Mouse (Mus musculus) forebrain, embryonic 12.5 days (tissue): Measurements from ENCODE around the gene Gpr137. TPM values are rescaled to one million over a fixed set of nuclear protein-coding genes. Genes with fewer than 3 reads are reported as not detected.
"Not testable (repeated sequence)": the region's sequence is repeated elsewhere in the genome, so short reads cannot be mapped to it uniquely, and the experiment has no call there.

ENCODE experiments used
- ATAC-seq: fragments of 200-750 bp; cut with Nextera tagmentation; 2 replicates; pipeline ENCODE4 v1.8.0; 2017; ENCODE audit warnings: moderate TSS enrichment; ENCODE audit not compliant: low FRiP score
- H3K27ac ChIP-seq: fragments of 300-500 bp; sonication (generic); 2 replicates; pipeline ENCODE4 v1.5.1; 2016; ENCODE audit warnings: mild to moderate bottlenecking
- H3K27me3 ChIP-seq: fragments of 300-500 bp; sonication (generic); 2 replicates; pipeline ENCODE4 v1.6.1; 2016; ENCODE audit warnings: mild to moderate bottlenecking
- H3K36me3 ChIP-seq: fragments of 300-500 bp; sonication (generic); replicated peaks from 2 replicates; pipeline ENCODE4 v1.6.1; 2016; ENCODE audit warnings: mild to moderate bottlenecking
- H3K4me1 ChIP-seq: fragments of 300-500 bp; sonication (generic); 2 replicates; pipeline ENCODE4 v1.6.1; 2016
- H3K4me2 ChIP-seq: fragments of 300-500 bp; sonication (generic); 2 replicates; pipeline ENCODE4 v1.6.1; 2016; ENCODE audit warnings: mild to moderate bottlenecking, moderate library complexity
- H3K4me3 ChIP-seq: fragments of 300-500 bp; sonication (generic); replicated peaks from 2 replicates; pipeline ENCODE4 v1.5.1; 2016; ENCODE audit warnings: mild to moderate bottlenecking
- H3K9ac ChIP-seq: fragments of 300-500 bp; sonication (generic); 2 replicates; pipeline ENCODE4 v1.6.1; 2016; ENCODE audit warnings: mild to moderate bottlenecking
- H3K9me3 ChIP-seq: fragments of 300-500 bp; sonication (generic); 2 replicates; pipeline ENCODE4 v1.6.1; 2016
- WGBS: fragments of 180-500 bp; shearing (Covaris S2); methylation state at CpG from one replicate; pipeline ENCODE4 v1.1.7; 2016; 5-methylcytosine and 5-hydroxymethylcytosine counted together
- microRNA-seq: library from miRNA; unstranded; fragments of <30 nt; microRNA quantifications from one replicate; pipeline ENCODE4, GENCODE M21; 2017
- polyA plus RNA-seq: library from polyadenylated mRNA; unstranded; fragments of >200 nt; fragmentation: Nextera tagmentation; extraction: Ambion mirVana; gene quantifications from 2 replicates; pipeline ENCODE4 v1.2.1, GENCODE M21; 2016

The Gpr137 gene
- polyA plus RNA-seq, 1 experiment from 2014 or later = 33.1 TPM

DNA sequence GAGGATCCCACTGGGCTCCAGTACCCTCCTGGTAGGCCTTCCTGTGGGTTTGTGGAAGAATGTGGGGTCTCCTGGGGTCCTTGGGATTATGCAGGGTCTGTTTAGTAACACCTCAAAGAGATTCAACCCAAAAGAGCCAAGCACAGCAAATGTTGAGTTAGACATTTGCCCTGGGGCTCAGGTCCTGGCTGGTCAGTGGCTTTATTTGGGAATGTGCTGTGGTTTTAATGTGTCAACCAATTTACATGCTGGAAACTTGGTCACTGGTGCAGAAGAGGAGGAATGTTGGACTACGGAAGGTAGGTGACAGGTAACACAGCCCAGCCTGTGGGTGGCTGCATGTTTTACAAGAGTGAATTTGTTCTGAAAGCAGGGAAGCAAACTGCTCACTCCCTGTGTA, 39.2 kb downstream of the Gpr137 start:
- no peaks in the 10 kb centered on the region for H3K9me3 ChIP-seq
- peaks cover 7% of the 10 kb centered on the region for H3K4me1 ChIP-seq
- 100% methylated on average over 1 of the region's 1 CpGs for WGBS
- no peak overlapping the region for H3K27ac ChIP-seq
- H3K27me3 ChIP-seq = peaks cover 3% of the 10 kb centered on the region; the same call in 1 of the 2 replicates
- no peak overlapping the region for H3K9ac ChIP-seq
- peaks cover 34% of the 10 kb centered on the region for H3K36me3 ChIP-seq
- H3K4me3 ChIP-seq = no peak overlapping the region
- no peak overlapping the region for H3K4me2 ChIP-seq
- no peak for ATAC-seq

DNA sequence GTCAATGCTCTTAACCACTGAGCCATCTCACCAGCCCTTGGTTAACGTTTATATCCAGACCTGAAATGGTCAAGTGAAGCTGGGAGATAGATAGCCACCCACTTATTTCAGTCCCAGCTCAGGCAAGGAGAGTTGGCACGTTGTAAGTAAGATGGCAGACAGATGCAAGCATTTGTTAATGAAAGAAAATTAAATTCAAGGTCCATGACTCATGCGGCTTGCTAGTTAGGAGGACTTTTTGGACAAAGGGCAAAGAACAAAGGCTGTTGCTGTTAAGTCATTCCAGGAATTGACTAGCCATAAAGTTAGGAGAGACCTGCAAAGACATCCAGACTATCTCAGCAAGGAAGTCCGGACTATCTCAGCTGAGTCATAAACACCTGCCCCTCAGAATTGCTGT, 42.6 kb downstream of the Gpr137 start:
- H3K9me3 ChIP-seq = 0 out of 2 replicates have a peak, but pooled peaks cover 7% of the 10 kb centered on the region
- H3K36me3 ChIP-seq = peaks cover 8% of the 10 kb centered on the region
- no peak overlapping the region for H3K27ac ChIP-seq
- no peaks in the 10 kb centered on the region for H3K4me1 ChIP-seq
- WGBS = 81% methylated on average over 4 of the region's 4 CpGs
- no peak for ATAC-seq
- H3K9ac ChIP-seq = no peak overlapping the region
- H3K4me2 ChIP-seq = no peak overlapping the region
- H3K27me3 ChIP-seq = peaks cover 4% of the 10 kb centered on the region; the same call in 1 of the 2 replicates
- H3K4me3 ChIP-seq = no peak overlapping the region

DNA sequence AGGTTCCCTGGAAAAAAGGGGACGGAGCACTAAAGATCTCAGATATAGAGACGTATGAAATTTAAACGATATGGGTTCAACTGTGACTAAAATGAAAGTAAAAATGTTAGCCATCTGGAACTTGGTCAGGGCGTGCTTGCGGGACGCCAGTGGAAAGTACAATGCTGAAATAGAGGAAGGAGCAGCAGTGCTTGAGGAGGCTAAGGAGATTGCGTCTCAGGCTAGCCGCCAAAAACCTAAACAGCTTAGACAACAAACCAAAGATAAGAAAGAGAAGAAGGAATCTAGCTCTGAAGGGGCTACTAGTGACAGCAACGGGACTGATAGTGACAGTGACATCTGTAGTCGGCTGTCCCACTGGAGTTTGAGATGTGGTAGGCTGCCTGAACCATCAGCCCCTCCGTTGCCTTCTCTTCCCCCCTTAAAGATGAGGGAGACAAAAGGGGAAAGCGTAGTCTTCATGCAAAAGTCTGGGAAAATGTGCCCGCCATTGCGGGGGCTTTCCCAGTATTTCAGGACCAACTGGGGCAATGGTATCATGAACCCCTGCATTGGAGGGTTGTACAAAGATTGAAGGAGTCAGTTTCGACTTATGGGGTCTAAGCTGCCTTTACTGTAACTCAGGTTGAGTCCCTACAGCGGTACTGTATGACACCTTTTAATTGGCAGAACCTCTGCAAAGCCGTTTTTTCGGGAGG, 46.5 kb downstream of the Gpr137 start:
- WGBS = 92% methylated on average over 18 of the region's 18 CpGs
- H3K9me3 ChIP-seq, H3K27me3 ChIP-seq, H3K27ac ChIP-seq, H3K4me1 ChIP-seq, H3K4me3 ChIP-seq, H3K9ac ChIP-seq, H3K4me2 ChIP-seq, ATAC-seq, H3K36me3 ChIP-seq: not testable (repeated sequence)

DNA sequence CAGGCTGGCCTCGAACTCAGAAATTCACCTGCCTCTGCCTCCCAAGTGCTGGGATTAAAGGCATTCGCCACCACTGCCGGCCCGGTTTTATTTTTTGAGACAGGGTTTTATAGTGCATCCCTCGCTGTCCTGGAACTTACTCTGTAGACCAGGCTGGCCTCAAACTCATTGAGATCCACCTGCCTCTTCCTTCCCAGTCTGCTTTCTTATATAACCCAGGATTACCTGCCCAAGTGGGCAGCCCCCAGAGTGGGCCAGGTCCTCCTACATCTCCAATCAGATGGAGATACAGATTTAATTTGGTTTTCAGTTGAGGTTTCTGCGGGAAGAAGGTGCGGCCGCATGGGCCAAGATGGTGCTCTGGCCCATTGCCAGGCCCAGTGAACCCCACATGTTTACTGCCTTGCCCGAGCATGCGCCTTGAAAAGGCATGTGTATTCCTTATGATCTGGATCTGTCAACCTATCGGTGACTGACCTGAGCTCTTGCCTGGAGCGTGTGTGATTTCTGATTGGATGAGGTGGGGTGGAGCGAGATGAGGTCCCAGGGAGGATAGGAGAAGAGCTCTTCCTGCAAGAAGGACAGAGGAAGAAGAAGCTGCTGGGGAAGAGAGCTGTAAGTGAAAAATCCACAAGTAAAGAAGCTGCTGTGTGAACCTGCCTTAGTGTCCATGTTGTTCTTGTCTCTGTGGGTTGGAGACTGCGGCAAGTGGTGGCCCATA, 48.4 kb downstream of the Gpr137 start:
- ATAC-seq = no peak
- no peak overlapping the region for H3K27ac ChIP-seq
- H3K9me3 ChIP-seq = 0 out of 2 replicates have a peak, but pooled peaks cover 10% of the 10 kb centered on the region
- H3K4me2 ChIP-seq = no peak overlapping the region
- H3K4me3 ChIP-seq = no peak overlapping the region
- H3K9ac ChIP-seq = 0 out of 2 replicates have a peak overlapping the region, but pooled peaks have one; percentile 18
- H3K4me1 ChIP-seq = no peaks in the 10 kb centered on the region
- 94% methylated on average over 14 of the region's 14 CpGs for WGBS
- H3K36me3 ChIP-seq = no peaks in the 10 kb centered on the region
- peaks cover 4% of the 10 kb centered on the region; the same call in 1 of the 2 replicates for H3K27me3 ChIP-seq

DNA sequence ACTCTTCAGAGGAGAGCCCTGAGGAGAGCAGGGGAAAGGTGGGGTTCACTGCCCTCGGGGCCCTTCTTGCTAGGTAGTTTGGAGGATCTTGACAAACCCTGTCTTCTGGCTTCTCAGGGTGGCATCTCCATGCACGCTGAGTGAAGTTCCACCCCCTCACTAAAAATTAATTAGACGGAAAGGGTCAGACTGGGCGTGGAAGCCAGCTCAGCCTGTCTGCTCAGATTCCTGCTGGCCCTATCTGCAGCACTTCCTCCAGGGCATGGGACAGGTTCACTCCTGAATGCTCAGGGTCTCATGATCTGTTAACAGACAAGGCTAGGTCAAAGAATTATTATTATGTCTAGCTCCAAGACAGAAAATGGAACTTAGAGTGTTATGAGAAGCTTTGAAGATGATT, 49.8 kb downstream of the Gpr137 start:
- ATAC-seq = no peak
- WGBS = 79% methylated on average over 4 of the region's 4 CpGs
- H3K9ac ChIP-seq = no peak overlapping the region
- H3K9me3 ChIP-seq = 0 out of 2 replicates have a peak, but pooled peaks cover 10% of the 10 kb centered on the region
- no peak overlapping the region for H3K4me2 ChIP-seq
- no peaks in the 10 kb centered on the region for H3K27me3 ChIP-seq
- H3K4me1 ChIP-seq = no peaks in the 10 kb centered on the region
- H3K36me3 ChIP-seq = no peaks in the 10 kb centered on the region
- no peak overlapping the region for H3K4me3 ChIP-seq
- no peak overlapping the region for H3K27ac ChIP-seq

Small RNA genes lying within 50 kb of the gene (microRNA-seq; reads per million reads assigned to microRNA genes)
- gene Mir6990 = 1.9 reads per million

Other genes starting within 250 kb of the Gpr137 start
- 6.2 and 8.2 TPM in 2 replicates for gene Rps6ka4, start 101.8 kb downstream of the Gpr137 start, polyA plus RNA-seq
- gene Ccdc88b, start 84.3 kb downstream of the Gpr137 start, polyA plus RNA-seq = 0.43 and 1.1 TPM in 2 replicates
- gene Trmt112, start 32.8 kb downstream of the Gpr137 start, polyA plus RNA-seq = 137 and 138 TPM in 2 replicates
- 148 and 160 TPM in 2 replicates for gene Prdx5, start 32.4 kb downstream of the Gpr137 start, polyA plus RNA-seq
- 11.4 and 13.0 TPM in 2 replicates for gene Esrra, start 20.7 kb downstream of the Gpr137 start, polyA plus RNA-seq
- gene Catsperz, start 17.1 kb downstream of the Gpr137 start, polyA plus RNA-seq = 0.27 TPM in 1 of 2 replicates, not detected in the other
- 0.21 TPM in 1 of 2 replicates, not detected in the other for gene Kcnk4, start 8.0 kb downstream of the Gpr137 start, polyA plus RNA-seq
- 62.4 and 65.3 TPM in 2 replicates for gene Bad, start 619 bp downstream of the Gpr137 start, polyA plus RNA-seq
- gene Ppp1r14b, start 32.5 kb upstream of the Gpr137 start, polyA plus RNA-seq = 237 and 333 TPM in 2 replicates
- gene Plcb3, start 34.0 kb upstream of the Gpr137 start, polyA plus RNA-seq = 22.4 and 24.3 TPM in 2 replicates
- 76.9 and 79.8 TPM in 2 replicates for gene Fkbp2, start 38.0 kb upstream of the Gpr137 start, polyA plus RNA-seq
- gene Vegfb, start 45.2 kb upstream of the Gpr137 start, polyA plus RNA-seq = 40.0 and 42.1 TPM in 2 replicates
- gene Dnajc4, start 50.1 kb upstream of the Gpr137 start, polyA plus RNA-seq = 15.0 and 18.8 TPM in 2 replicates
- 13.6 and 16.2 TPM in 2 replicates for gene Nudt22, start 53.6 kb upstream of the Gpr137 start, polyA plus RNA-seq
- gene Trpt1, start 53.7 kb upstream of the Gpr137 start, polyA plus RNA-seq = 11.9 and 13.8 TPM in 2 replicates
- gene Fermt3, start 77.0 kb upstream of the Gpr137 start, polyA plus RNA-seq = 4.7 and 5.1 TPM in 2 replicates
- gene Stip1, start 97.5 kb upstream of the Gpr137 start, polyA plus RNA-seq = 324 and 357 TPM in 2 replicates
- 4.4 and 5.3 TPM in 2 replicates for gene Macrod1, start 114.3 kb upstream of the Gpr137 start, polyA plus RNA-seq
- gene Flrt1, start 163.2 kb upstream of the Gpr137 start, polyA plus RNA-seq = 7.3 and 8.0 TPM in 2 replicates